Mouse (Mus musculus) lung, embryonic 16.5 days (tissue): Measurements from ENCODE around the gene Cyp2w1. TPM values are rescaled to one million over a fixed set of nuclear protein-coding genes. Genes with fewer than 3 reads are reported as not detected.
A peak's percentile ranks its signal among the peaks of the same experiment; 100 is the strongest.

Source experiments
- ATAC-seq: fragments of 200-750 bp; cut with Nextera tagmentation; 2 replicates; pipeline ENCODE4 v1.8.0; 2017; ENCODE audit warnings: low read depth, mild to moderate bottlenecking, moderate library complexity
- H3K27ac ChIP-seq: fragments of 300-500 bp; sonication (generic); 2 replicates; pipeline ENCODE4 v1.5.1; 2014; ENCODE audit warnings: mild to moderate bottlenecking, control low read depth, low read length
- H3K27me3 ChIP-seq: fragments of 300-500 bp; sonication (generic); 2 replicates; pipeline ENCODE4 v1.6.1; 2014; ENCODE audit warnings: low read depth, low read length, mixed read lengths; ENCODE audit not compliant: control insufficient read depth, insufficient read depth
- H3K36me3 ChIP-seq: fragments of 300-500 bp; sonication (generic); 2 replicates; pipeline ENCODE4 v1.6.1; 2014; ENCODE audit warnings: low read length; ENCODE audit not compliant: control insufficient read depth, insufficient read depth
- H3K4me1 ChIP-seq: fragments of 300-500 bp; sonication (generic); replicated peaks from 2 replicates; pipeline ENCODE4 v1.6.1; 2014; ENCODE audit warnings: low read length, mixed read lengths; ENCODE audit not compliant: control insufficient read depth, insufficient read depth
- H3K4me2 ChIP-seq: fragments of 300-500 bp; sonication (generic); 2 replicates; pipeline ENCODE4 v1.6.1; 2014; ENCODE audit warnings: low read depth, low read length, control low read depth
- H3K4me3 ChIP-seq: fragments of 300-500 bp; sonication (generic); 2 replicates; pipeline ENCODE4 v1.5.1; 2014; ENCODE audit warnings: mild to moderate bottlenecking, low read length, control low read depth
- H3K9ac ChIP-seq: fragments of 300-500 bp; sonication (generic); 2 replicates; pipeline ENCODE4 v1.6.1; 2014; ENCODE audit warnings: low read length, control low read depth
- H3K9me3 ChIP-seq: fragments of 300-500 bp; sonication (generic); 2 replicates; pipeline ENCODE4 v1.6.1; 2016; ENCODE audit warnings: low read length; ENCODE audit not compliant: control insufficient read depth
- WGBS: fragments of 180-500 bp; shearing (Covaris S2); extraction: QIAGEN DNeasy Blood & Tissue Kit; methylation state at CpG from one replicate; pipeline ENCODE4 v1.1.7; 2014; 5-methylcytosine and 5-hydroxymethylcytosine counted together
- polyA plus RNA-seq: library from polyadenylated mRNA; unstranded; fragments of >200 nt; fragmentation: Nextera tagmentation; extraction: Ambion mirVana; gene quantifications from 2 replicates; pipeline ENCODE4 v1.2.1, GENCODE M21; 2015

The Cyp2w1 gene
- polyA plus RNA-seq, 1 experiment from 2014 or later = 0.18 TPM

DNA sequence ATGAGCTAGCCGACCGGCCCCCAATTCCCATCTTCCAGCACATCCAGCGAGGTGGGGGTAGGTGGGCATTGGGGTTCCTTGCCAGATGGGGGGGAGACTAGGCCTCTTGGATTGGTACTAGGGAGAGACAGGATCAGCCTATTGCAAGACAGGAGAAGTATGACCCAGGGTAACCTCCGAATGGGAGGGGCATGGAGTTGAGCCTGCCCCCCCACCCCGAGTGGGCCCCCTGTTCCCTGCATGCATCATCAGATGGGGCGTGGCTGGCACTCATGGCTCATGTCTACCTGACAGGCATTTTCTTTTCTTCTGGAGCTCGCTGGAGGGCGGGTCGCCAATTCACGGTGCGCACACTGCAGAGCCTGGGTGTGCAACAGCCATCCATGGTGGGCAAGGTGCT, 1.5 kb downstream of the Cyp2w1 start:
- no peaks in the 10 kb centered on the region for H3K36me3 ChIP-seq
- H3K4me1 ChIP-seq = no peaks in the 10 kb centered on the region; the same call in none of the 2 replicates
- no peak overlapping the region for H3K9ac ChIP-seq
- ATAC-seq = no peak
- H3K4me2 ChIP-seq = no peak overlapping the region
- no peaks in the 10 kb centered on the region for H3K9me3 ChIP-seq
- H3K4me3 ChIP-seq = no peak overlapping the region
- H3K27me3 ChIP-seq = no peaks in the 10 kb centered on the region; the same call in 1 of the 2 replicates
- no peak overlapping the region for H3K27ac ChIP-seq
- 80% methylated on average over 11 of the region's 11 CpGs for WGBS

DNA sequence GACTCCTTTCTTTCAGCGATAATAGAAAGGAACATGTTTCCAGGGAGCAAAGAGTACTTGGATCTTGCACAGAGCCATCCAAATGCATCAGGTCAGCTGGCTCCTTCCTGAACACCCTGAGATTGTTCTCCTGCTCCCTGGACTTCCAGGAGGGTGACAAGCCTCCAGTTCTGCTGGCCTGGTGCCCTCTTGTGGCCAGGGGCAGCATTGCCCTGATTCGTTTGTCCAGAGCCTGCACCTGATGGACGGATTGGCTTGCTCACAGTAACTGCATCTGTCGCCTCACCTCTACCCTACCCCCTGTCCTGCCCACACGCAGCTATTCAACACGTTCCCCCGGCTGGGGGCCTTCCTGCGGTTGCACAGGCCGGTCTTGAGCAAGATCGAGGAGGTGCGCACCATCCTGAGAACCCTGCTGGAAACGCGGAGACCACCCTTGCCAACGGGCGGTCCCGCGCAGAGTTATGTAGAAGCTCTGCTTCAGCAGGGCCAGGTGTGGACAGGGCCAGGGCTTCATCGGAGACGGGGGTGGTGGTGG, 2.9 kb downstream of the Cyp2w1 start:
- no peak overlapping the region for H3K4me3 ChIP-seq
- peaks cover 2% of the 10 kb centered on the region for H3K4me1 ChIP-seq
- peak; percentile 18; the same call in 1 of the 2 replicates for ATAC-seq
- no peak overlapping the region for H3K4me2 ChIP-seq
- no peaks in the 10 kb centered on the region for H3K9me3 ChIP-seq
- 34% methylated on average over 19 of the region's 19 CpGs for WGBS
- H3K27ac ChIP-seq = no peak overlapping the region
- H3K27me3 ChIP-seq = no peaks in the 10 kb centered on the region; the same call in 1 of the 2 replicates
- H3K9ac ChIP-seq = no peak overlapping the region
- H3K36me3 ChIP-seq = no peaks in the 10 kb centered on the region

DNA sequence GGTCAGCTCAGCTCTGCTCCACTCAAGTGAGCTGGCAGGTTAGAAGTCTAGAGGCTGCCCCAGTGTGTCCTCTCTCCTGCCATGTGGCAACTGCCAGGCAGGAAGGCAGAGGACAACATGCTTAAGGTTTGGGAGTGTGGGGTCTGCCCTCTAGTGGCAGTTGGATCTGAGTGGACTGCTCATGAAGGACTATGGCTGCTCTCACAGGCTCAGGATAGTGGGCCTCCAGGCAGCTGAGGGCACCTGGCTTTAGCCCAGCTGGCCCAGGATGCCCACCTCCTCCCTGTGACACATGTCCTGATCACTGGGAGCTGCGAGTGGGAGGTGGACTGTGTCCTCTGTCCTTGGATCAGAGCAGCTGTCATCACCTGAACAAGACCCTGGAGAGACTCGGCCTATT, 6.2 kb downstream of the Cyp2w1 start:
- Histone ChIP-seq H3K4me1 (0 out of 2 replicates have a peak, but pooled peaks cover 2% of the 10 kb centered on the region), H3K4me2 (no peak overlapping the region), H3K9me3 (no peaks in the 10 kb centered on the region), H3K27ac (no peak overlapping the region), H3K36me3 (0 out of 2 replicates have a peak, but pooled peaks cover 3% of the 10 kb centered on the region), H3K9ac (no peak overlapping the region), H3K4me3 (no peak overlapping the region), H3K27me3 (no peaks in the 10 kb centered on the region)
- WGBS = 75% methylated on average over 2 of the region's 2 CpGs
- ATAC-seq = no peak

DNA sequence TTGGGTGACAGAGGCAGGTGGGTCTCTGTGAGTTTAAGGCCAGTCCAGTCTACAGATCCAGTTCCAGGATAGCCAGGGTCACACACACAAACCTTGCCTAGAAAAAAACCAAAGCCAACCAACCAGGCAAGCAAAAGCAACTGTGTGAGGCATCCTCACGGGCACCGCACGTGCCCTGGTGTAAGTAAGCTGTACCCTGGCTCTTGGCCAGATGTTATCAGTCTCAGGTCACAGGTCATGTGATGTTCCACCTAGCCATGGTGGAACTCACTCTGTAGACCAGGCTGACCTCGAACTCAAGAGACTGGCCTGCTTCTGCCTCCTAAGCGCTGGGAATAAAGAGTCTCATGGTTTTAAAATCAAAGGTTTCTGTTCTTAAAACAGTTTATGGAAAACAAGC, 6.8 kb downstream of the Cyp2w1 start:
- no peak overlapping the region for H3K27ac ChIP-seq
- 0 out of 2 replicates have a peak, but pooled peaks cover 3% of the 10 kb centered on the region for H3K36me3 ChIP-seq
- 85% methylated on average over 5 of the region's 5 CpGs for WGBS
- peaks cover 2% of the 10 kb centered on the region for H3K4me1 ChIP-seq
- ATAC-seq = no peak
- no peak overlapping the region for H3K9ac ChIP-seq
- no peaks in the 10 kb centered on the region for H3K9me3 ChIP-seq
- H3K4me2 ChIP-seq = no peak overlapping the region
- no peaks in the 10 kb centered on the region for H3K27me3 ChIP-seq
- H3K4me3 ChIP-seq = no peak overlapping the region

DNA sequence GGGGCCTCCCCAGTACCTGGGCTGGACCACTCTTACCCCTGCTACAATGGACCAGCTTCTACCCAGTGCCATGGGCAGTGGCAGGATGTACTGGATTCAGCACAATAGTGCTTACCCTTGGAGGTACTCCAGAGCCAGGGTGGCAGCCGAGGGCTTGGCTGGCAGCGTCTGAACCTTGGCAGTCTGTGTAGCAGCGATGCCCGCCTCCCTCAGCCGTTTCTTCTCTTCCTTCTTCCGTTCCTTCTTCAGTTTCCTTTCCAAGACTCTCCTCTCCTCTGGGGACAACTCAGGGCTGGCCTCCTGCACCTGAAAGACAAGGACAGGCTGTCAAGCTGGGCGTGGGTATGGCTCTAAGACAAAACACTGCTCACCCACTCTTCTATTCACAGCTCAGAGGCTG, 11.4 kb downstream of the Cyp2w1 start:
- Histone ChIP-seq H3K27me3 (no peaks in the 10 kb centered on the region), H3K27ac (no peak overlapping the region), H3K9ac (no peak overlapping the region), H3K9me3 (no peaks in the 10 kb centered on the region), H3K4me1 (peaks cover 14% of the 10 kb centered on the region), H3K36me3 (0 out of 2 replicates have a peak, but pooled peaks cover 3% of the 10 kb centered on the region), H3K4me3 (no peak overlapping the region), H3K4me2 (no peak overlapping the region)
- 59% methylated on average over 7 of the region's 7 CpGs for WGBS
- no peak for ATAC-seq

DNA sequence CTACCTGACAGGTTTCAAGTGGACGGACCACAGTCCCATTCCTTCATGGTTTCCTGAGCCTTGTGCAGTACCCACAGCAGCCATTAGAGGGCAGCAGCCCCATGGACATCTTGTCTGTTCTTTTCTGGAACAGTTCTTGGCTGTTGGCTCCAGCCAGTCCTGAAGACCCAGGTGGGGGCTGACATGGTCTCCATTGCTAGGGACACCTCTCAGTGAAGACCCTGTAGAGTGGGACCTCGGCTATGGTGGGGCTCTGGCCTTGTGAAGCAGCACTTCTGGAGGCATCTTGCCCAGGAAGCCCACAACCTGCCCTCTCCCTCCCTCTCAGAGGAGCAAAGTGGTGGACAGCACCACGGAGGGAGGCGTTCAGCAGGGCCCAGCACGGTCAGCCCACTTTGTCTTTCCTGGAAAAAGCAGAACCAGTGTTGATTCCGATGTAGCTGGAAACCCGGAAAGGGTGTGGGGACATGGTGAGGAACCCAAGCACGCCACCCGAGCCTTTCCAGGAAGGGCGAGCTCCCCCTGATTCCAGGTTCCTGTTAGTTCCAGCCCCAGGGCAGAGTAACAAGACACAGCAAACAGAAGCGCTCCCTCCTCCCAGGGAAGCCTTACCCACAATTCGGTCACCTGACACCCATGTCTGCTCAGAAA, 12.0 kb downstream of the Cyp2w1 start:
- peak; percentile 63 for ATAC-seq
- H3K4me1 ChIP-seq = peaks cover 14% of the 10 kb centered on the region
- peak overlapping the region; percentile 81 for H3K27ac ChIP-seq
- no peaks in the 10 kb centered on the region for H3K9me3 ChIP-seq
- WGBS = 19% methylated on average over 12 of the region's 12 CpGs
- 0 out of 2 replicates have a peak, but pooled peaks cover 3% of the 10 kb centered on the region for H3K36me3 ChIP-seq
- H3K4me2 ChIP-seq = peak overlapping the region; percentile 6; the same call in 1 of the 2 replicates
- no peak overlapping the region for H3K4me3 ChIP-seq
- H3K27me3 ChIP-seq = no peaks in the 10 kb centered on the region
- peak overlapping the region; percentile 39 for H3K9ac ChIP-seq

DNA sequence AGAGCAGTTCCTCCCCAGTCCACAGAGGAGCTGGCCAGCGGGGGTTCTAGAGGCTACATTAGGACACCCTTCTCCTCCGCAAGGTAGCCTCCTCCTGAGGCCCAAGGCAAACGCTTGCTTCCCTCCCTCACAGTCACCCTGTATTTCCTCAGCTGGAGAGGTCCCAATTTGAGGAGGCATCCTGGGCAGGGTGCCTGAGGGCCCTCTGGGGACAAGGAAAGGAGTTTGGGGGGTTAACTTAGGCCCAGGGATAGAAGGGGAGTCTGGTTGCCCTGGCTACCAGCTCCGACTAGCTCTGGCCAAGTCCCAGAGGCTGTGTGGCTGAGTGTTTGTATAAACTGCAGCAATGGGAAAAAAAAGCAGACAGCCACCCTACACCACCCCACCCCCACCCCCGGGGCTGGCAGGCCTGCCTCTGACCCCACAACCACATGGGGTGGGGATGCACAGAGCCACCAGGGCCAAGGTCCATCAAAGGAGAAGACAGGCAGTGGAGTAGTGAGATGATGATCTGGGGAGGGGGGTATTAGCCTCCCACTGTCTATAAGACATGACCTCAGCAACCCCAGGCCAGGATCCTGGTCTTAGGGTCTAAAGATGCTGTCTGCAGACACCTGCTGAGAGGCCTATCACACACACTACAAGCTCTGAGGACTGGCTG, 12.6 kb downstream of the Cyp2w1 start:
- Histone ChIP-seq H3K4me1 (peaks cover 12% of the 10 kb centered on the region), H3K4me3 (no peak overlapping the region), H3K9ac (peak overlapping the region; percentile 39; the same call in 1 of the 2 replicates), H3K9me3 (no peaks in the 10 kb centered on the region), H3K4me2 (no peak overlapping the region), H3K27ac (peak overlapping the region; percentile 81), H3K27me3 (no peaks in the 10 kb centered on the region), H3K36me3 (0 out of 2 replicates have a peak, but pooled peaks cover 3% of the 10 kb centered on the region)
- peak; percentile 55 for ATAC-seq
- 19% methylated on average over 5 of the region's 5 CpGs for WGBS

DNA sequence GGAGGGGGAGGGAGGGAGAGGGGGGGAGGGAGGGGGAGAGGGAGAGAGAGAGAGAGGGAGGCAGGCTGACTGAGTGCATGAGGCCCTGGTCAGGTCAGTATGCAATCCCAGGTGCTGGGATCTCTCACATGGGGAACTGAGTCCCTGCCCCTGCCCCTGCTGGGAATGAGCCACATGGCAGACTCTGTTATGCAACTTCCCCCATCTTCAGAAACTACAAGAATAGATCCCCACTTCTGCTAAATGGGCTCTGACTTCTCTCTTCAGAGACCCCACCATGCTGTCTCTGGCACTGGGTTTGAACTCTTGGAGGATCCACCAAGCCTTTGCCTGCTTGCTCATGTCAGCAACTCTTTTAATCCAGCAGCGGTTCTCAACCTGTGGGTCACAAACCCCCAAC, 13.4 kb downstream of the Cyp2w1 start:
- Histone ChIP-seq H3K27ac (peak overlapping the region; percentile 29), H3K36me3 (0 out of 2 replicates have a peak, but pooled peaks cover 3% of the 10 kb centered on the region), H3K4me2 (no peak overlapping the region), H3K4me3 (no peak overlapping the region), H3K4me1 (peaks cover 15% of the 10 kb centered on the region), H3K9ac (no peak overlapping the region), H3K27me3 (no peaks in the 10 kb centered on the region), H3K9me3 (no peaks in the 10 kb centered on the region)
- 76% methylated on average over 1 of the region's 1 CpGs for WGBS
- ATAC-seq = no peak

DNA sequence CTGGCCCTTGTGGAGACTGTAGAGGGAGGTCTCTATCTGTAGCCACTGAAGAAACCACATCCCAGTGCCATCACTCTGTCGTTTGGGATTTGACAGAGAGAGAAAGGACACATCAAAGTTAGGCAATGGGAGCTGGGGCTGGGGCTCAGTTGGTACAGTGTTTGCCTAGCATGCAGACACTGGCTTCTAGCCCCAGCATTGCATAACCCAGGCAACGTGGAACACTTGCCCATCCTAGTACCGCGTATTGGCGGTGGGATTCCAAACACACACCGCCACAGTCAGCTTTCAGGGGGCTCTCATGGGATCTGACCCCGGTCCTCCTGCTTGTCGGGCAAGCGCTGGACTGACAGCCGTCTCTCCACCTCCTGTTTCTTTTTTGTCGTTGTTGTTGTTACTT, 14.1 kb downstream of the Cyp2w1 start:
- ATAC-seq = no peak

More for the DNA sequence above, 14.1 kb downstream of the Cyp2w1 start:
- no peaks in the 10 kb centered on the region for H3K27me3 ChIP-seq
- peak overlapping the region; percentile 29; the same call in 1 of the 2 replicates for H3K27ac ChIP-seq
- peaks cover 22% of the 10 kb centered on the region for H3K4me1 ChIP-seq
- no peaks in the 10 kb centered on the region for H3K9me3 ChIP-seq
- no peak overlapping the region for H3K4me3 ChIP-seq
- H3K9ac ChIP-seq = no peak overlapping the region
- 0 out of 2 replicates have a peak, but pooled peaks cover 3% of the 10 kb centered on the region for H3K36me3 ChIP-seq
- whole genome bisulfite sequencing = 67% methylated on average over 11 of the region's 11 CpGs
- no peak overlapping the region for H3K4me2 ChIP-seq
